Mouse (Mus musculus) erythroblast, embryonic 14.5 days (primary cell): ENCODE measurements around the gene Abraxas2.

Source experiments
- GATA1 ChIP-seq: IDR thresholded peaks from 2 replicates; pipeline ENCODE4 v1.6.1; 2012; ENCODE audit warnings: low read length, inconsistent platforms, mixed read lengths
- TAL1 ChIP-seq: IDR thresholded peaks from 3 replicates; pipeline ENCODE4 v1.6.1; 2012; ENCODE audit warnings: low read length, inconsistent platforms, mixed read lengths

DNA sequence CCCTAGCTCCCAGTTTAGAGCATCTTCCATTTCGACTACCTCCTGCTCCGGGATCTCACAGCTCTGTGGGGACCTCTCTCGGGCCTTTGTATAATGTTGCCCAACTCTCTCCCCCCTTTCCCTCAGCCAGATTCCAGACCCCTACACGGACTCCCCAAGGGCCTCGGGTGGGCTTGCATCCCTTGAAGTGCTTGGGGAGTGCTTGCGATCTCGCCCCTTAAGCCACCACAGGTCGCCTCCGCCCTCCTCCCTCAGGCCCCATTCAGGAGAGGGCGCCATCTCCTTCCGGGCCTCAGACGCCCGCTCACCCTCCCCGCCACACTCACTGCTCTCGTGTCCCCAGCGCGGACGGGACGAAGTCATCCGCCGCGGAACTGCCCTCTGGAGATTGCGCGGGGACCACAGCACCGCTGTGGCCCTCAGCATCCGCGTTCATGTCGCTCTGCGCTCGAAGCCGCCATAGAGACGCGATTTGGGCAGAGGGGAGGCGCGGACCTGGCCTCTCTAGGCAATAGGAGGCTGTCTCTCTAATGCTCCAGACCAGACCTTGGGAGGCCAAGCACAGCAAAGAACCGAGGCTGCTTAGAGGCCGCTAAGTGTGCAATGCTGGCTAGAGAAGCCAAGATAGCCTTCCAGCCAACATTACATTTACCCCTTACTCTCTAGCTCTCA is 6.7 kb upstream of the Abraxas2 start, which contains the start of gene Eef1akmt2:
- TF ChIP-seq TAL1, result no peak
- TF ChIP-seq GATA1, result no peak
